Mouse (Mus musculus): ENCODE data around the gene Hnrnpc. TPM values are rescaled to one million over a fixed set of nuclear protein-coding genes. Genes with fewer than 3 reads are reported as not detected.

Hnrnpc gene
- total and polyA plus RNA-seq, 3 experiments: 274 to 813 (median 370) TPM

DNA sequence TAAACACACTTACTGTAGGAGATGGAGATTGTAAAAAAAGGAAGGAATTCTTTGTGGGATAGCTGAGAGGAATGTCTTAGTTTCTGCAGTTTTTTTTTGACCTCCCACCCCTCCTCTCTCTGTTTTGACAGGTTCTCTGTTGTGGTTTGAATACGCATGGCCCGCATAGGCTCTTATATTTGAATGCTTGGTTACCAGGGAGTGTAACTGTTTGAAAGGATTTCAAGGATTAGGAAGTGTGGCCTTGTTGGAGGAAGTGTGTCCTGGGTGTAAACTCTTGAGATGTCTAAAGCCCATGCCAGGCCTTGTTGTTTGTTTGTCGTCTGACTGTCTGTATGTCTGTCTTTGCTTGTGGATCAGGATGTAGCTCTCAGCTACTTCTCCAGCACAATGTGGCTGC lies 48.8 kb upstream of the Hnrnpc start:
- dilution Hi-C loops (cut with MboI; ENCODE audit: extremely low pct_ligation_motif_present, extremely low pct_unique_long_range_greater_than_20kb, low sequenced_read_pairs): no loop called here

DNA sequence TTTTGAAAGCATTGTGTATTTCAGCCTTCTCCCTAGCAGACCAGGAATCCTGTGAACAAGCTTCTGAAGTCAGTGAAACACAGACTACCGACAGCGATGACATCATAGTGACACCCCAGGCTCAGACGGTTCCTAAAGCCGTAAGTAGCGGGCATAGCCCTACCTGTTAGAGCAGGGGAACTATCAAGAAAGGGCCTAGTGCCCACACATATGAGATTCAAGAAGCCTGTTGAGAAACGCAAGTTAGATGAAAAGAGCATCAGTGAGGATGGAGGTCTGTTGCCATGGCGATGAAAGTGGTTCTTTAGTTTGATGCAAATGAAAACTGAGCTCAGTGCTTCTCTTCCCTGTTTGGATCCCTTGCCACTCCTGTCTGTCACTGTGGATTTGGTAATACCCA lies 48.4 kb upstream of the Hnrnpc start:
- dilution Hi-C loops (cut with MboI; ENCODE audit: extremely low pct_ligation_motif_present, extremely low pct_unique_long_range_greater_than_20kb, low sequenced_read_pairs): no loop called here
- in situ Hi-C loops (cut with MboI; ENCODE audit: low pct_ligation_motif_present, low pct_unique_long_range_greater_than_20kb, low sequenced_read_pairs): no loop called here
- TF ChIP-seq SMC3 (IDR thresholded peaks at IDR 0.05; ENCODE audit: low read depth, low read length) (no peak), E2F4 (IDR thresholded peaks at IDR 0.05; ENCODE audit: insufficient replicate concordance, low read depth, low read length) (no peak), CHD2 (IDR thresholded peaks at IDR 0.05; ENCODE audit: low read length) (no peak), ZKSCAN1 (IDR thresholded peaks at IDR 0.05; ENCODE audit: borderline replicate concordance, low read depth, low read length) (no peak), MEF2A (IDR thresholded peaks at IDR 0.05; ENCODE audit: borderline replicate concordance, low read depth, low read length) (no peak), ZC3H11A (IDR thresholded peaks at IDR 0.05; ENCODE audit: low read depth, low read length) (no peak), USF1 (IDR thresholded peaks at IDR 0.05; ENCODE audit: low read depth, low read length) (no peak), PAX5 (IDR thresholded peaks at IDR 0.05; ENCODE audit: low read length) (no peak), HCFC1 (IDR thresholded peaks at IDR 0.05; ENCODE audit: low read depth, low read length) (no peak), CHD1 (IDR thresholded peaks at IDR 0.05; ENCODE audit: low read depth, low read length) (no peak), MAZ (IDR thresholded peaks at IDR 0.05; ENCODE audit: low read depth, low read length) (no peak), SIN3A (IDR thresholded peaks at IDR 0.05; ENCODE audit: low read length) (no peak), MAFK (IDR thresholded peaks at IDR 0.05; ENCODE audit: insufficient replicate concordance, low read length) (no peak), RAD21 (IDR thresholded peaks at IDR 0.05; ENCODE audit: low read depth, low read length) (no peak), TBP (conservative IDR thresholded peaks at IDR 0.05; ENCODE audit: low read depth, low read length) (no peak), NRF1 (IDR thresholded peaks at IDR 0.05; ENCODE audit: low read depth, low read length) (no peak), POLR2AphosphoS2 (IDR thresholded peaks at IDR 0.05; ENCODE audit: low read depth, low read length) (no peak)

More for the DNA sequence above, 48.8 kb upstream of the Hnrnpc start:
- Histone ChIP-seq H3K4me3 (replicated peaks in 1 of 3; ENCODE audit: low read depth in 2 of 3, low read length in 2 of 3, poor library complexity in 1 of 3) (no peak overlapping the region), H3K27ac (ENCODE audit: insufficient read depth, low read depth) (no peak overlapping the region), H3K79me2 (replicated peaks; ENCODE audit: control insufficient read depth, extremely low read depth, insufficient read depth, poor library complexity, severe bottlenecking) (no peaks in the 10 kb centered on the region), H3K4me1 (ENCODE audit: control insufficient read depth in 1 of 2, insufficient read depth in 2 of 2) (peaks cover 9 to 27% of the 10 kb centered on the region in 2 experiments), H3K9ac (ENCODE audit: insufficient read depth, low read depth) (no peak overlapping the region), H3K27me3 (replicated peaks) (no peaks in the 10 kb centered on the region), H3K4me2 (ENCODE audit: insufficient read depth, low read depth, poor library complexity, severe bottlenecking) (no peak overlapping the region), H3K9me3 (replicated peaks; ENCODE audit: low read length) (no peaks in the 10 kb centered on the region), H3K36me3 (replicated peaks in 1 of 2; ENCODE audit: control insufficient read depth in 1 of 2, insufficient read depth in 1 of 2, low read length in 1 of 2) (peaks cover 6 to 48% of the 10 kb centered on the region in 2 experiments)
- in situ Hi-C loops (cut with MboI; ENCODE audit: low pct_ligation_motif_present, low pct_unique_long_range_greater_than_20kb, low sequenced_read_pairs): no loop called here
- TF ChIP-seq TBP (conservative IDR thresholded peaks at IDR 0.05; ENCODE audit: low read depth, low read length) (no peak), MAFK (IDR thresholded peaks at IDR 0.05; ENCODE audit: insufficient replicate concordance, low read length) (no peak), E2F4 (IDR thresholded peaks at IDR 0.05; ENCODE audit: insufficient replicate concordance, low read depth, low read length) (no peak), ZKSCAN1 (IDR thresholded peaks at IDR 0.05; ENCODE audit: borderline replicate concordance, low read depth, low read length) (no peak), ZC3H11A (IDR thresholded peaks at IDR 0.05; ENCODE audit: low read depth, low read length) (no peak), MEF2A (IDR thresholded peaks at IDR 0.05; ENCODE audit: borderline replicate concordance, low read depth, low read length) (no peak), GABPA (IDR thresholded peaks at IDR 0.05; ENCODE audit: insufficient replicate concordance, low read depth, low read length) (no peak), PAX5 (IDR thresholded peaks at IDR 0.05; ENCODE audit: low read length) (no peak), RAD21 (IDR thresholded peaks at IDR 0.05; ENCODE audit: low read depth, low read length) (no peak), NRF1 (IDR thresholded peaks at IDR 0.05; ENCODE audit: low read depth, low read length) (no peak), MAX (IDR thresholded peaks at IDR 0.05; ENCODE audit: low read length) (no peak), TCF12 (IDR thresholded peaks at IDR 0.05; ENCODE audit: low read depth, low read length) (no peak), ZNF384 (IDR thresholded peaks at IDR 0.05; ENCODE audit: low read depth, low read length) (no peak)
- DNase-seq (ENCODE audit: extremely low read depth): no peak

More for the DNA sequence above, 48.4 kb upstream of the Hnrnpc start:
- Histone ChIP-seq H3K27ac (ENCODE audit: insufficient read depth, low read depth) (no peak overlapping the region), H3K4me3 (replicated peaks in 1 of 3; ENCODE audit: low read depth in 2 of 3, low read length in 2 of 3, poor library complexity in 1 of 3) (no peak overlapping the region), H3K9ac (ENCODE audit: insufficient read depth, low read depth) (no peak overlapping the region), H3K79me2 (replicated peaks; ENCODE audit: control insufficient read depth, extremely low read depth, insufficient read depth, poor library complexity, severe bottlenecking) (no peaks in the 10 kb centered on the region), H3K9me3 (replicated peaks; ENCODE audit: low read length) (no peaks in the 10 kb centered on the region), H3K4me1 (ENCODE audit: control insufficient read depth in 1 of 2, insufficient read depth in 2 of 2) (peaks cover 9 to 27% of the 10 kb centered on the region in 2 experiments), H3K27me3 (replicated peaks) (no peaks in the 10 kb centered on the region), H3K4me2 (ENCODE audit: insufficient read depth, low read depth, poor library complexity, severe bottlenecking) (no peak overlapping the region), H3K36me3 (replicated peaks in 1 of 2; ENCODE audit: control insufficient read depth in 1 of 2, insufficient read depth in 1 of 2, low read length in 1 of 2) (peaks cover 5 to 49% of the 10 kb centered on the region in 2 experiments)
- no peak for DNase-seq (ENCODE audit: extremely low read depth)

Measured in CH12.LX (cell line).